Mouse (Mus musculus): Measurements from ENCODE around the gene Gm12169. TPM values are rescaled to one million over a fixed set of nuclear protein-coding genes. Genes with fewer than 3 reads are reported as not detected.

Gm12169 gene
- total RNA-seq, 2 experiments from 2014 or later = not detected

Other genes starting within 250 kb of the Gm12169 start
- gene Cyfip2, start 211.4 kb upstream of the Gm12169 start, total RNA-seq (2014; fragmentation: Nextera tagmentation) = 92.3 and 106 TPM in 2 replicates
- 43.2 and 55.8 TPM in 2 replicates for gene Cyfip2, start 211.4 kb upstream of the Gm12169 start, total RNA-seq (2017)
- 0.28 TPM in 1 of 2 replicates, not detected in the other for gene Itk, start 134.7 kb upstream of the Gm12169 start, total RNA-seq (2014; fragmentation: Nextera tagmentation)
- gene Itk, start 134.7 kb upstream of the Gm12169 start, total RNA-seq (2017) = 0.21 and 0.26 TPM in 2 replicates
- 1.6 TPM in 1 of 2 replicates, not detected in the other for gene Fam71b, start 127.7 kb upstream of the Gm12169 start, total RNA-seq (2014; fragmentation: Nextera tagmentation)
- not detected in 2 replicates for gene Fam71b, start 127.7 kb upstream of the Gm12169 start, total RNA-seq (2017)
- gene Med7, start 87.3 kb upstream of the Gm12169 start, total RNA-seq (2014; fragmentation: Nextera tagmentation) = 26.5 and 58.6 TPM in 2 replicates
- 16.6 and 17.4 TPM in 2 replicates for gene Med7, start 87.3 kb upstream of the Gm12169 start, total RNA-seq (2017)
- 0.28 TPM in 1 of 2 replicates, not detected in the other for gene Havcr2, start 69.3 kb upstream of the Gm12169 start, total RNA-seq (2014; fragmentation: Nextera tagmentation)
- gene Havcr2, start 69.3 kb upstream of the Gm12169 start, total RNA-seq (2017) = 0.05 and 0.56 TPM in 2 replicates
- not detected in 2 replicates for gene BC053393, start 47.3 kb downstream of the Gm12169 start, total RNA-seq (2014; fragmentation: Nextera tagmentation)
- not detected in 2 replicates for gene BC053393, start 47.3 kb downstream of the Gm12169 start, total RNA-seq (2017)
- not detected in 2 replicates for gene Dppa1, start 105.0 kb downstream of the Gm12169 start, total RNA-seq (2014; fragmentation: Nextera tagmentation)
- gene Dppa1, start 105.0 kb downstream of the Gm12169 start, total RNA-seq (2017) = not detected in 2 replicates
- not detected in 2 replicates for gene Timd2, start 182.8 kb downstream of the Gm12169 start, total RNA-seq (2014; fragmentation: Nextera tagmentation)
- gene Timd2, start 182.8 kb downstream of the Gm12169 start, total RNA-seq (2017) = 0.13 TPM in 1 of 2 replicates, not detected in the other
- gene Havcr1, start 210.9 kb downstream of the Gm12169 start, total RNA-seq (2014; fragmentation: Nextera tagmentation) = not detected in 2 replicates
- not detected in 2 replicates for gene Havcr1, start 210.9 kb downstream of the Gm12169 start, total RNA-seq (2017)

All from granulocyte monocyte progenitor cell, adult 5-6 weeks (primary cell).